Comparison of ENCODE assay signal across 8 mouse cellular contexts in genomic region chr2:10048461-10048860, GRCm38 (mm10). TPM values are rescaled to one million over a fixed set of nuclear protein-coding genes. Genes with fewer than 3 reads are reported as not detected.
A peak's percentile ranks its signal among the peaks of the same experiment; 100 is the strongest.
DNase-seq lines count a peak whose midpoint lies in the region; ATAC-seq and TF ChIP-seq lines count a peak whose summit lies in the region.

Taf3 (minus strand) TSS chr2:10048596.

- ATAC-seq in forebrain, embryonic 15.5 days (replicated peaks) = peak; percentile 96
- ATAC-seq in lung, embryonic 14.5 days (ENCODE audit: insufficient read depth) = peak; percentile 95

- intact Hi-C loops in heart, postnatal 36 days (cut with DNase I) = loop anchor here (2.0 kb wide), 1 partner anchor 32 kb away; the partner anchor contains the start of genes Atp5c1 and Kin

- peak within 1 kb of the TSS; percentile 73 for H3K4me2 ChIP-seq in forebrain, embryonic 15.5 days (replicated peaks)
- H3K4me2 ChIP-seq in lung, embryonic 14.5 days = peak within 1 kb of the TSS; percentile 69

- peaks cover 25% of the 10 kb centered on the region for H3K4me1 ChIP-seq in forebrain, embryonic 15.5 days
- H3K4me1 ChIP-seq in lung, embryonic 14.5 days (ENCODE audit: insufficient read depth) = no peaks in the 10 kb centered on the region
- peaks cover 2% of the 10 kb centered on the region for H3K4me1 ChIP-seq in olfactory bulb, adult 2 months (ENCODE audit: control insufficient read depth, insufficient read depth, low read length)
- peaks cover 6% of the 10 kb centered on the region; the same call in 1 of the 2 replicates for H3K4me1 ChIP-seq in thymus, adult 2 months (replicated peaks; ENCODE audit: control insufficient read depth, insufficient read depth, low read length)

- peak; percentile 83 for TF ChIP-seq POLR2A in olfactory bulb, adult 2 months (IDR thresholded peaks at IDR 0.05; ENCODE audit: insufficient read depth, low read depth, low read length)
- TF ChIP-seq POLR2A in thymus, adult 2 months (IDR thresholded peaks at IDR 0.05; ENCODE audit: control insufficient read depth, extremely low read depth, insufficient read depth, low read length, poor library complexity) = peak; percentile 78

- peak within 1 kb of the TSS; percentile 64 for H3K27ac ChIP-seq in forebrain, embryonic 15.5 days (replicated peaks)
- peak within 1 kb of the TSS; percentile 89 for H3K27ac ChIP-seq in layer of hippocampus, adult 2 months
- H3K27ac ChIP-seq in lung, embryonic 14.5 days (ENCODE audit: low read depth) = 0 out of 2 replicates have a peak within 1 kb of the TSS, but pooled peaks have one; percentile 24
- 0 out of 2 replicates have a peak within 1 kb of the TSS, but pooled peaks have one; percentile 27 for H3K27ac ChIP-seq in olfactory bulb, adult 2 months (ENCODE audit: insufficient read depth, low read depth, low read length)
- H3K27ac ChIP-seq in thymus, adult 2 months (ENCODE audit: control insufficient read depth, insufficient read depth, low read length) = no peak within 1 kb of the TSS

- no peak for TF ChIP-seq CTCF in layer of hippocampus, adult 2 months (conservative IDR thresholded peaks at IDR 0.05)
- no peak for TF ChIP-seq CTCF in lung, embryonic 14.5 days (IDR thresholded peaks at IDR 0.05; ENCODE audit: low read depth)
- no peak for TF ChIP-seq CTCF in olfactory bulb, adult 2 months (IDR thresholded peaks at IDR 0.05; ENCODE audit: insufficient read depth, low read depth, low read length)
- peak; percentile 66; the same call in 1 of the 2 replicates for TF ChIP-seq CTCF in thymus, adult 2 months (IDR thresholded peaks at IDR 0.05; ENCODE audit: borderline replicate concordance, control insufficient read depth, extremely low read depth, insufficient read depth, low read length, poor library complexity)

- under 1% methylated on average over 36 of the region's 36 CpGs for WGBS in forebrain, embryonic 15.5 days
- WGBS in lung, embryonic 14.5 days = under 1% methylated on average over 36 of the region's 36 CpGs
- WGBS in olfactory bulb, adult 2 months = under 1% methylated on average over 36 of the region's 36 CpGs
- under 1% methylated on average over 36 of the region's 36 CpGs for WGBS in thymus, adult 2 months

- peak within 1 kb of the TSS; percentile 73 for H3K4me3 ChIP-seq in forebrain, embryonic 15.5 days
- peak within 1 kb of the TSS; percentile 93 for H3K4me3 ChIP-seq in layer of hippocampus, adult 2 months
- H3K4me3 ChIP-seq in lung, embryonic 14.5 days (ENCODE audit: low read depth, low read length) = peak within 1 kb of the TSS; percentile 99
- peak within 1 kb of the TSS; percentile 81 for H3K4me3 ChIP-seq in olfactory bulb, adult 2 months (ENCODE audit: insufficient read depth, low read depth, low read length)
- peak within 1 kb of the TSS; percentile 92 for H3K4me3 ChIP-seq in thymus, adult 2 months (ENCODE audit: control insufficient read depth, insufficient read depth, low read length)

- no peaks in the 10 kb centered on the region for H3K36me3 ChIP-seq in forebrain, embryonic 15.5 days
- H3K36me3 ChIP-seq in lung, embryonic 14.5 days (ENCODE audit: insufficient read depth) = no peaks in the 10 kb centered on the region
- H3K36me3 ChIP-seq in thymus, adult 2 months (ENCODE audit: control insufficient read depth, insufficient read depth, low read length) = no peaks in the 10 kb centered on the region

- no peaks in the 10 kb centered on the region for H3K27me3 ChIP-seq in forebrain, embryonic 15.5 days
- no peaks in the 10 kb centered on the region for H3K27me3 ChIP-seq in lung, embryonic 14.5 days (ENCODE audit: insufficient read depth, low read length)
- H3K27me3 ChIP-seq in thymus, adult 2 months (ENCODE audit: control insufficient read depth, insufficient read depth, low read length) = no peaks in the 10 kb centered on the region

- no peaks in the 10 kb centered on the region for H3K9me3 ChIP-seq in forebrain, embryonic 15.5 days
- no peaks in the 10 kb centered on the region for H3K9me3 ChIP-seq in lung, embryonic 14.5 days (ENCODE audit: low read depth, low read length)

- peak; percentile 89 for DNase-seq in ES-CJ7 (ENCODE audit: low read depth, low spot score)
- peak; percentile 92 for DNase-seq in cerebellum, adult 11 months
- DNase-seq in heart, postnatal 36 days = peak; percentile 93 to 95
- DNase-seq in layer of hippocampus, adult 2 months (ENCODE audit: low spot score in 2 of 2) = peak; percentile 93 to 94
- DNase-seq in lung, embryonic 14.5 days = peak; percentile 97
- peak; percentile 93 for DNase-seq in thymus, adult 2 months

- H3K9ac ChIP-seq in forebrain, embryonic 15.5 days (replicated peaks) = peak within 1 kb of the TSS; percentile 70
- H3K9ac ChIP-seq in lung, embryonic 14.5 days = peak within 1 kb of the TSS; percentile 83

RNA-seq across cellular contexts. Expression of gene Taf3, which starts in this region (rescaled TPM):
- polyA plus RNA-seq in forebrain, embryonic 15.5 days (2015; fragmentation: Nextera tagmentation; extraction: Ambion mirVana) = 14.9 and 15.8 TPM in 2 replicates
- 1 to 10 TPM; 7.5 to 9.2 TPM for total RNA-seq in heart, postnatal 36 days (2021)
- total RNA-seq in layer of hippocampus, adult 2 months (2021) = 10 to 100 TPM; 13.9 to 15.4 TPM
- polyA plus RNA-seq in lung, embryonic 14.5 days (2014; fragmentation: Nextera tagmentation; extraction: Ambion mirVana) = 15.9 and 16.0 TPM in 2 replicates
- not detected in 2 replicates for polyA plus RNA-seq in olfactory bulb, adult 2 months (2012; ENCODE audit: insufficient read depth, insufficient read length, low replicate concordance, missing spikeins)
- 10.0 and 13.5 TPM in 2 replicates for polyA plus RNA-seq in thymus, adult 2 months (2012; rRNA removed)
